Mouse (Mus musculus) lung, postnatal 25 days (tissue): Measurements from ENCODE around the gene Maml1.

Experiments used
- DNase-seq: peaks from one replicate; pipeline ENCODE4 v3.0.0; 2022; ENCODE audit warnings: low spot score

Gene Maml1

GRCm38 (mm10) chr11:50219833-50220232 lies 72.3 kb downstream of the Maml1 start:
- DNase-seq, result no peak

- no peak for DNase-seq
These were observed 74.3 kb downstream of the Maml1 start for GRCm38 (mm10) chr11:50217811-50218210.

GRCm38 (mm10) chr11:50216724-50217366 lies 75.3 kb downstream of the Maml1 start:
- DNase-seq, result no peak

- no peak for DNase-seq
These were observed 76.5 kb downstream of the Maml1 start for GRCm38 (mm10) chr11:50215633-50216032.

DNA sequence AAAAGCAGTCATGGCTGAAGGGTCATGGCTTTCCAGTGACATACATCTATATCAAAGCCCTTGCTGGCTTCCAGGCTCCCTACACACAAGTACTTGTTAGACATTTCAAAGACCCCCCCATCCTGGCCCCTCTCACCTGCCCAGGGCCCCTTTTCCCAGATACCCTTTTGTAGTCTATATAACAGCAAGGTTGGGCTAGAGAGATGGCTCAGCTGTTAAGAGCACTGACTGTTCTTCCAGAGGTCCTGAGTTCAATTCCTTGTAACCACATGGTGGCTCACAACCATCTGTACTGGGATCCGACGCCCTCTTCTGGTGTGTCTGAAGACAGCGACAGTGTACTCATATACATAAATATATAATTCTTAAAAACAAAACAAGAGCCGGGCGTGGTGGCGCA lies 77.5 kb downstream of the Maml1 start:
- no peak for DNase-seq

GRCm38 (mm10) chr11:50212848-50213758 lies 79.0 kb downstream of the Maml1 start:
- DNase-seq, result peak; percentile 89

- DNase-seq, result no peak
These were observed 79.9 kb downstream of the Maml1 start for GRCm38 (mm10) chr11:50212060-50212739.

- no peak for DNase-seq
These were observed 80.6 kb downstream of the Maml1 start for GRCm38 (mm10) chr11:50211322-50212059.

DNA sequence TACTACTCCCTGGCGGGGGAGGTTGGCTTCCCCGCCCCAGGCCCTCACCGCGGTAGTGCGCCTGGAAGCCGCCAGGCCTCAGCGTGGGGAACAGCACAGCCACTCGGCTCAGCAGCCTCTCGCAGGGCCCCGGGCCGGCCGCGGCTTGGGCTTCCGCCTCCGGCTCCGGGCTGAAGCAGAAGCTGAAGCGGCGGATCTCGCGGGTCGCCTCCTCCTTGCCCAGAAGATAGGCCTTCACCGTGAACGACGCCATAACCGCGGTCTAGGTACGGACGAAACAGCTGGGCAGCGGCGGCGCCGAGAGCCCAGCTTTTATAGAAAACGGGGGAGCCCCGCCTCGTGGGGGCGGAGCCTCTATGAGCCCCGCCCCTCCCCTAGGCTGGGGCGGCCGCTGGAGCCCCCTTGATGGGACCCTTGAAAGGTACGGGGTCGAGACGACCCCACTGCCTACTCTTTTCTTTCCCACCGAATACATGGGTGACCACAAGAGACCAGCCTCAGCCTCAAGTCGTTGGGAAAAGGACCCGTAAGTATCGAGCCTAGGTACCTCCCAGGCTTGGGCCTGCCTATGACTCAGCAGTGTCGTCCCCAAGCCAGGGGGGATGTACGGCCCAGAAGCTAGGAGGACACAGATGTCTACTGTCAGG lies 81.5 kb downstream of the Maml1 start, which contains the start of the genes Sqstm1 and Mgat4b:
Gene Sqstm1, minus strand, starts transcription at position 323 of the 647 bp plus-strand sequence.
Gene Mgat4b, plus strand, starts transcription at position 386 of the 647 bp plus-strand sequence.
- peak; percentile 81 for DNase-seq

GRCm38 (mm10) chr11:50210101-50210504 lies 82.0 kb downstream of the Maml1 start:
- DNase-seq, result peak; percentile 96

DNA sequence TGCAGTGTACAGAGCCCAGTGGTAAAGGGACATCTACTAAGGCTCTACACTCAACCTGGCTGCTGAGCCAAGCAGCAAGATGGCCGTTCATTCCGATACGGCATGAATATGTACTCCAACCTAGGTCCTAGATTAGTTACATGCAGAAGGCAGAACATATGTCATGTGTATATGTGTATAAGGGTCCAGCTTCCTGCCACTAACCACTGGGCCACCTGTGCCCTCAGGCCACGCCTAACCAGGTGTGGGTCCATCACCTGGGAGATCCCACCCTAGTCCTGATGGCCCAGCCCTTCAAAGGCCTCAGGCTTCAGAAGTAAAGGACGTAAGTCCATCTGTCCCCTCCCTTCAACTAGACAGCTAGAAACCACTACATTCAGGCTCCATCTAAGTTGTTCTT lies 84.1 kb downstream of the Maml1 start:
- no peak for DNase-seq

- DNase-seq, result no peak
These were observed 84.8 kb downstream of the Maml1 start for GRCm38 (mm10) chr11:50207344-50207743.

GRCm38 (mm10) chr11:50206037-50206436 lies 86.1 kb downstream of the Maml1 start:
- DNase-seq, result no peak
